Mouse (Mus musculus) stomach, embryonic 14.5 days (tissue): ENCODE measurements at regions not wholly inside any gene's neighbourhood (a gene's known extent, or its start where the extent isn't known, plus 50 kb on each side); places are given as distances from the start of the nearest gene placed in this dataset.

ENCODE experiments used
- ATAC-seq: fragments of 200-750 bp; cut with Nextera tagmentation; 2 replicates; pipeline ENCODE4 v1.8.0; 2017; ENCODE audit warnings: low read depth, moderate TSS enrichment; ENCODE audit not compliant: insufficient number of reproducible peaks, insufficient read depth, low FRiP score
- H3K27ac ChIP-seq: fragments of 300-500 bp; sonication (generic); 2 replicates; pipeline ENCODE4 v1.5.1; 2014; ENCODE audit warnings: mild to moderate bottlenecking, low read length, moderate library complexity, mixed read lengths
- H3K27me3 ChIP-seq: fragments of 300-500 bp; sonication (generic); 2 replicates; pipeline ENCODE4 v1.6.1; 2014; ENCODE audit warnings: low read length, control low read depth, mixed read lengths; ENCODE audit not compliant: control insufficient read depth, insufficient read depth
- H3K36me3 ChIP-seq: fragments of 300-500 bp; sonication (generic); 2 replicates; pipeline ENCODE4 v1.6.1; 2014; ENCODE audit warnings: mild to moderate bottlenecking, control low read depth, low read length, moderate library complexity, mixed read lengths; ENCODE audit not compliant: control insufficient read depth, insufficient read depth
- H3K4me1 ChIP-seq: fragments of 300-500 bp; sonication (generic); 2 replicates; pipeline ENCODE4 v1.6.1; 2014; ENCODE audit warnings: low read length, control low read depth, mixed read lengths; ENCODE audit not compliant: control insufficient read depth, insufficient read depth
- H3K4me2 ChIP-seq: fragments of 300-500 bp; sonication (generic); replicated peaks from 2 replicates; pipeline ENCODE4 v1.6.1; 2014; ENCODE audit warnings: low read depth, low read length, control low read depth
- H3K4me3 ChIP-seq: fragments of 300-500 bp; sonication (generic); 2 replicates; pipeline ENCODE4 v1.5.1; 2014; ENCODE audit warnings: low read depth, low read length, control low read depth
- H3K9ac ChIP-seq: fragments of 300-500 bp; sonication (generic); replicated peaks from 2 replicates; pipeline ENCODE4 v1.6.1; 2014; ENCODE audit warnings: low read depth, mild to moderate bottlenecking, control low read depth, low read length, moderate library complexity, mixed read lengths
- H3K9me3 ChIP-seq: fragments of 300-500 bp; sonication (generic); 2 replicates; pipeline ENCODE4 v1.6.1; 2016; ENCODE audit warnings: low read depth, low read length, control low read depth; ENCODE audit not compliant: control insufficient read depth
- WGBS: fragments of 180-500 bp; shearing (Covaris S2); extraction: QIAGEN DNeasy Blood & Tissue Kit; methylation state at CpG from one replicate; pipeline ENCODE4 v1.1.7; 2014; 5-methylcytosine and 5-hydroxymethylcytosine counted together

DNA sequence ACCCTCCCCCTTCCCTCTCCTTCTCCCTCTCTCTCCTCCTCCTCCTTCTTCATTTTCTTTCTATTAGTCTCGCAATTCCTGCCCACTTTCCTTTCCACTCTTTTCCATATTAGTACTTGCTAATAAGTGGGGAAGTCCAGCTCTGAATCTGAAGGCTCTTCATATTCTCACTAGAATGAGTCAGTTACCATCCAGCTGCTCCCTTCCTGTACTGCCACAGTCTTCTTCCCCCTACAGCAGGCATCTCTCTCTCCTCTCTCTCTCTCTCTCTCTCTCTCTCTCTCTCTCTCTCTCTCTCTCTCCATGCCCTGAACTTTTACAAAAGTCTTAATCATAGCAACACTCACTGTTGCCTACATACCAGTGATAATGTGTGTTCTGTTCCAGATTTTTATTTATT, 226.6 kb upstream of the Pter start:
- H3K36me3 ChIP-seq = no peaks in the 10 kb centered on the region
- no peak overlapping the region for H3K27ac ChIP-seq
- no peak for ATAC-seq
- H3K4me1 ChIP-seq = no peaks in the 10 kb centered on the region
- H3K4me3 ChIP-seq = no peak overlapping the region
- H3K9ac ChIP-seq = no peak overlapping the region
- no peaks in the 10 kb centered on the region for H3K9me3 ChIP-seq
- 47% methylated on average over 1 of the region's 1 CpGs for WGBS
- H3K27me3 ChIP-seq = no peaks in the 10 kb centered on the region
- H3K4me2 ChIP-seq = no peak overlapping the region

DNA sequence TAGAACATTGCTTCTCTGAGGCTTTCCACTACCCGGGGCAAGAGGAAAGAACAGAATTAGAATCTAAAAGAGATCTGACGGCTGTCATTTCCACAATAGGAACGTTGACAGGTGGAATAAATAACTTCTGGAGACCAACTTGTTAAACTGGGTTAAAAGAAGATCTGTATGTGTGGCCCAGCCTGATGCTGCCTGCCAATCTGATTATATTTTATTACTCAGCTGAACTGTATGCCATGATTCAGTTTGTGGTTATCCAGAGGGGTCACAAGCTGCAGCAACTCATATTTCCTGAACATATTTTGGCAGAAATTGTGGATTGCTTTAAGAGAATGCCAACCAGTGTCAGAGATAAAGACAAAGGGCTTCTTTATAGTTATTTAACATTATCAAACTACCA, 224.5 kb upstream of the Pter start:
- H3K4me3 ChIP-seq = no peak overlapping the region
- H3K27me3 ChIP-seq = no peaks in the 10 kb centered on the region
- H3K4me1 ChIP-seq = no peaks in the 10 kb centered on the region
- H3K27ac ChIP-seq = no peak overlapping the region
- no peak overlapping the region for H3K4me2 ChIP-seq
- 62% methylated on average over 3 of the region's 3 CpGs for WGBS
- no peak for ATAC-seq
- no peak overlapping the region for H3K9ac ChIP-seq
- H3K36me3 ChIP-seq = no peaks in the 10 kb centered on the region
- no peaks in the 10 kb centered on the region for H3K9me3 ChIP-seq

DNA sequence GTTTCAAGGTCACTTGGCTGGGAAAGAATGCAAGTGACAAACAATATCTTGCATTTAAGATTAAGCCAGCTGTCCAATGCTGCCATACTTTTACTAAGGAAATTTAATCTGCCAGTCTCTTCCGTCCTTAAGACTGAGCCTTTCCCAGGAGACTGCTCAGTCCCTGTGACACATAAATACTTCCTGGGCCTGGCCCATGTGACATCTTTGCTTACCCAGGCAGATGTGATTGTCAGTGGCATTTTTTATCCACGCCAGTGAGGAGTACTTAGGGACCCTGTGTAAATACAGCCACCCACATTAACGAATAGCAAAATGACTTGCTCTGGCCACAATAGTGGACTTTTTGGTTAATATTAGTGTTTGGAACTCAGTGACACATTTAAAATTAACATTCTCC, 216.3 kb upstream of the Pter start:
- Histone ChIP-seq H3K4me3 (no peak overlapping the region), H3K4me1 (no peaks in the 10 kb centered on the region), H3K27me3 (no peaks in the 10 kb centered on the region), H3K36me3 (no peaks in the 10 kb centered on the region), H3K27ac (no peak overlapping the region), H3K9ac (no peak overlapping the region), H3K9me3 (no peaks in the 10 kb centered on the region), H3K4me2 (no peak overlapping the region)
- WGBS = 43% methylated on average over 3 of the region's 3 CpGs
- no peak for ATAC-seq

GRCm38 (mm10) chr2:12709156-12709923, 214.5 kb upstream of the Pter start:
- Histone ChIP-seq H3K27me3 (no peaks in the 10 kb centered on the region), H3K9me3 (no peaks in the 10 kb centered on the region), H3K4me2 (peak overlapping the region; percentile 27), H3K4me1 (no peaks in the 10 kb centered on the region), H3K9ac (no peak overlapping the region), H3K36me3 (no peaks in the 10 kb centered on the region), H3K4me3 (no peak overlapping the region), H3K27ac (no peak overlapping the region)
- WGBS = 24% methylated on average over 16 of the region's 16 CpGs
- ATAC-seq = no peak

DNA sequence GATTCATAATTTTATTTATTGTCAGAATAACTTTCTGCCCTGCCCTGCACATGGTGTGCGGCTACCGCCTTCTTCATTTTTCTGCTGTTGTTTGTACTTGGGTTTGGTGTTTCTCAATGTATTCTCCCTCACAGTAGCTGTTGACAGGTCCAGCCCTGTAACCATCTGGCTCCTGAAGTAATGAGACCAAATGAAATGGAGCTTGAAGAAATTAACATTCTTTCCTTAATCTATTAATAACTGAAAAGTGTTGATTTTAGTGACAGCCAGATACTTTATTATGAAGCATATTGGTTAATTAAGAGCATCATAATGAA, 214.0 kb upstream of the Pter start:
- H3K4me2 ChIP-seq = 0 out of 2 replicates have a peak overlapping the region, but pooled peaks have one; percentile 27
- H3K4me1 ChIP-seq = no peaks in the 10 kb centered on the region
- H3K9ac ChIP-seq = no peak overlapping the region
- no peaks in the 10 kb centered on the region for H3K27me3 ChIP-seq
- H3K4me3 ChIP-seq = no peak overlapping the region
- H3K27ac ChIP-seq = no peak overlapping the region
- no peaks in the 10 kb centered on the region for H3K9me3 ChIP-seq
- WGBS = 72% methylated on average over 2 of the region's 2 CpGs
- ATAC-seq = no peak
- H3K36me3 ChIP-seq = no peaks in the 10 kb centered on the region

DNA sequence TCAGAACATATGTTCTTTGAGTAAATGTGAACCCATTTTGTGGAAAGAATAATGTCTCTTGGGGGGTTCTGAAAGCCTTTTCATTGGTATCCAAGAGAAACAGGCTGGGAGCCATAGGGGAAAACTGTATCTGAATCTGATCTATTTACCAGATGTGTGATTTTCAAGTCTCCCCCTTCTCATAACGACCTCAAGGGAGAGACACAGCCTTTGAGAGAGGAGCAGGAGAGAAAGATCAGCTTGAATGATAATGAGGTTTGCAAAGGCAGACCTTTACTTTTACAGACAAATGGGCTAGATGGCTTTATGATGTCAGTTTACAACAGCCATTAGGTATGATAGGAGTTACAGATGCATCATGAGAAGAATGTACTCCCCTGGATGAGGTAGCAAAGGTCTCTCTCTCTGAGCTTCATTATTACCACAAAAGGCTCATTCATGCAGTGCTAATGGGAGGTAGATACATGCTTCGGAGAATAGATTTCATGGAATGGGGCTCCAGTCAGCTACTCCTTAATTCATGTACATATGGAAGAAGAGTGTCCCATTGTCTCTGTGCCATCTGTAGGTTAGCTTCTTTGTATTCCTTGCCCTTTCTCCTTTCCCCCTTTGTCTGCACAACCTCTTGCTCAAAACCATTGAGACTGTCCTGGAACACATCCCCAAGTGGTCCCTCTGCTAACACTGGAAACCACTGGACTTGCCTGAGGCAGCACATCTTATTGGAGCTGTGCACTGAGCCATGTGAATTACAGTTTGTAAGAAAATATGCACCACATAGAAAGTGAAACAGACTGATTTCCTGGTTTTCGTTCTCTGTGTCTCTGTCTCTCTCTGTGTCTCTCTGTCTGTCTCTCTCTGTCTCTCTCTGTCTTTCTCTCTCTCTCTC, 207.5 kb upstream of the Pter start:
- no peak overlapping the region for H3K4me2 ChIP-seq
- no peaks in the 10 kb centered on the region for H3K27me3 ChIP-seq
- H3K4me3 ChIP-seq = no peak overlapping the region
- no peaks in the 10 kb centered on the region for H3K4me1 ChIP-seq
- no peak overlapping the region for H3K27ac ChIP-seq
- no peaks in the 10 kb centered on the region for H3K9me3 ChIP-seq
- WGBS = 59% methylated on average over 3 of the region's 3 CpGs
- no peaks in the 10 kb centered on the region for H3K36me3 ChIP-seq
- no peak overlapping the region for H3K9ac ChIP-seq
- ATAC-seq = no peak

DNA sequence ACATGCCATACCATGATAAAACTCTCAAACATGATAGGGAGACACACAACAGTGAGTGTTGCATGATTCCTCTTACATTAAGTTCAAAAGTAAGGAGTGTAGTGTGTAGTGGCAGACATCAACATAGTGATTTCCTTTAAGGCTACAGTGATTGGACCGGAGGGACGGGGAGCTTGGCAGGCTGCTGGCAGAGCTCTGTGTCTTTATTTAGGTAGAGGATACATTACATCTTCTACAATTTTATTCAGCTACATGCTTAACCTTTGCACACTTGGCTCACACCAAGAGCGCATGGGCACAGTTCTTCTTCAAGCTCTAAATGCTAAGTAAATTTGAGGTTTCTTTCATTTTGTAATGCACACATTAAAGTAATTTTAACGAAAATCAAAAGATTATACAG, 194.6 kb upstream of the Pter start:
- no peak overlapping the region for H3K4me2 ChIP-seq
- no peaks in the 10 kb centered on the region for H3K27me3 ChIP-seq
- no peaks in the 10 kb centered on the region for H3K4me1 ChIP-seq
- WGBS = 80% methylated on average over 4 of the region's 4 CpGs
- no peak overlapping the region for H3K4me3 ChIP-seq
- no peaks in the 10 kb centered on the region for H3K36me3 ChIP-seq
- no peak for ATAC-seq
- H3K27ac ChIP-seq = no peak overlapping the region
- H3K9ac ChIP-seq = no peak overlapping the region
- no peaks in the 10 kb centered on the region for H3K9me3 ChIP-seq

DNA sequence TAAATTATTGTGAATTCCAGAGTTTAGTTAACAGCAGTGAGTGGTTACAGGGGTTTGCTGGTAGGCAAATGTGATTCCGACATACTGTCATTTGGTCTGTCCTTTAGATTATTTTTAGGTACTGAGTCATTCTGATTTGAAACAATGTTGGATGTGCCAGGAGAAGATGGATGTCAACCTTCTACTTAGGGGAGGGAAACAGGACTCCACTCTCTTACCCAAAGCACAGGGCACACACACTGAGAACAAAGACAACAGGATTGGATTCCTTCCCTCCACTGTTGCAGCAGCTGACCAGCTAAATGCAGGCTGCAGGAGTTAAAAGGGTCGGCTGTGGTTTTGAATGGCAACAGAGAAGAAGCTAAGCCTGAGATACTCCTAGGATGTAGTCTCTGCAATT, 186.7 kb upstream of the Pter start:
- Histone ChIP-seq H3K4me1 (no peaks in the 10 kb centered on the region), H3K4me3 (no peak overlapping the region), H3K36me3 (no peaks in the 10 kb centered on the region), H3K4me2 (no peak overlapping the region), H3K27ac (no peak overlapping the region), H3K9ac (no peak overlapping the region), H3K27me3 (no peaks in the 10 kb centered on the region), H3K9me3 (no peaks in the 10 kb centered on the region)
- ATAC-seq = no peak
- 51% methylated on average over 2 of the region's 2 CpGs for WGBS
